Mouse (Mus musculus) splenic B cell, adult 2 months (primary cell): Measurements from ENCODE around the gene Zfp989.
"Not testable (repeated sequence)": the region's sequence is repeated elsewhere in the genome, so short reads cannot be mapped to it uniquely, and the experiment has no call there.

Experiments used
- DNase-seq: peaks from one replicate; pipeline ENCODE4 v3.0.0-alpha.2; 2011; ENCODE audit warnings: low read depth, low spot score
- H3K27me3 ChIP-seq: 2 replicates; pipeline ENCODE4 v1.6.1; 2012; ENCODE audit warnings: mild to moderate bottlenecking, low read length, moderate library complexity, mixed read lengths; ENCODE audit not compliant: control insufficient read depth, poor library complexity, insufficient read depth, severe bottlenecking
- H3K36me3 ChIP-seq: 2 replicates; pipeline ENCODE4 v1.6.1; 2012; ENCODE audit warnings: mild to moderate bottlenecking, low read length, moderate library complexity, mixed read lengths; ENCODE audit not compliant: control insufficient read depth, poor library complexity, insufficient read depth, severe bottlenecking

Zfp989 gene

DNA sequence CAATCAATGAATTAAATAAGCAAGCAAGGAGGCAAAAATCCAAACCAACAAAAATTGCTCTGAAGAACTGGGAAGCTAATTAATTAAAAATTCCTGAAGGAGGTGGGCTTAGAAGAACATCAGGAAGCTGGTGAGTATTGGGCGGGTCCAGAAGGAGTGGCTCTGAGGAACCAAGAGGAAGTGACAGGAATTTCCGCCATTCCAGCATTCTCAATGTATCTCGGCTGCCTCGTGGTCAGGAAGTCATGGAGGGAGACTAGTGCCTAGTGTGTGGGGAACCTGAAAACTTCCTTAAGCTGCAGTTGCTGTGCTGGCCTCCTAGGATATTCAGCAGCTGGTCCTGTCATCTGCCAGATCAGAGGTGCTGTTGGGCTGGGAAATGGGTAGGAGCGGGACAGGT, at the start of gene Zfp989:
TSS of gene Zfp989 (plus strand) at position 220 of the 400 bp plus-strand sequence.
- not testable (repeated sequence) for H3K27me3 ChIP-seq, DNase-seq, H3K36me3 ChIP-seq

DNA sequence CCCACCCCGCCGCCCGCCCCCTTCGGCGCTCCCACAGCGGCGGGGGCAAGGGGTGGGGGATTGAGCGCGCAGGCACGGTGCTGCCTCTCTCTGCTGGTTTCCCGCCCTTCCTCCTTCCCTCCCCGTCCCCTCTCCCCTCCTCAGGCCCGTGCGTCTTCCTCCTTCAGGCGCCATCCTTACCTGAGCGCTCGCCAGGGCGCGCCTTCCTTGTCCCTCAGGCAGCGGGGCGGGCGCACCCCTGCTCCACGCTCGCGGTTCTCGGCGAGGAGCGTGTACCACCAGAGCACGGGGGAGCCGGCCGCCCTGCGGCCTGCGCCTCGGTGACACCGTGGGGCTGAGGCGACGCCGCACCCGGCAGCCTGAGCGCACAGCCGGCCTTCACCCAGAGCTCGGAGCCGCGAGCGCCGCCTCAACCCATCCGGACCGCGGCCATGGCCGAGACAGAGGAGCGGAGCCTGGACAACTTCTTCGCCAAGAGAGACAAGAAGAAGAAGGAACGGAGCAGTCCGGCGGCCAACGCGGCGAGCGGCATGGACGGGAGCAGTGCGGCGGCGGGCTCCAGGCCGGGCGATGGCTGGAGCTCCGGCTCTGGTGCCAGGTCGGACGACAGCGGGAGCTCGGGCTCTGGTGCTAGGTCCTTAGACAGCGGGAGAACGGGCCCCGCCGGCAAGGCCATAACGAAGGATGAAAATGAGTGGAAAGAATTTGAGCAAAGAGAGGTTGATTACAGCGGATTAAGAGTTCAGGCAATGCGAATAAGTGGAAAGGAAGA, 39.3 kb upstream of the Zfp989 start:
- Histone ChIP-seq H3K36me3 (no peaks in the 10 kb centered on the region), H3K27me3 (no peaks in the 10 kb centered on the region; the same call in 1 of the 2 replicates)
- DNase-seq = no peak

- H3K27me3 ChIP-seq, H3K36me3 ChIP-seq, DNase-seq: not testable (repeated sequence)
These were observed 30.1 kb upstream of the Zfp989 start for GRCm38 (mm10) chr4:146941691-146942090.

GRCm38 (mm10) chr4:146976581-146976980, 4.8 kb downstream of the Zfp989 start:
- not testable (repeated sequence) for DNase-seq, H3K36me3 ChIP-seq, H3K27me3 ChIP-seq

- H3K27me3 ChIP-seq, H3K36me3 ChIP-seq, DNase-seq: not testable (repeated sequence)
These were observed 46.6 kb downstream of the Zfp989 start for GRCm38 (mm10) chr4:147018400-147018799.

DNA sequence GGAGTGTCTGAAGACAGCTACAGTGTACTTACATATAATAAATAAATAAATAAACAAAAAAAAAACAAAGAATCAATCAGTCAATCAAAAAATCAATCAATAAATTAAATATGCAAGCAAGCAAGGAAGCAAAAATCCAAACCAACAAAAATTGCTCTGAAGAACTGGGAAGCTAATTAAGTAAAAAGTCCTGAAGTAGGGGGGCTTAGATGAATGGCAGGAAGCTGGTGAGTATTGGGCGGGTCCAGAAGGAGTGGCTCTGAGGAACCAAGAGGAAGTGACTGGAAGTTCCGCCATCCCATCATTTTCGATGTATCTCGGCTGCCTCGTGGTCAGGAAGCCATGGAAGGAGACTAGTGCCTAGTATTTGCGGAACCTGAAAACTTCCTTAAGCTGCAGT, 49.8 kb downstream of the Zfp989 start, which contains the start of gene Rex2:
TSS of gene Rex2 (plus strand) at position 301 of the 400 bp plus-strand sequence.
- H3K36me3 ChIP-seq, H3K27me3 ChIP-seq: not testable (repeated sequence)

DNA sequence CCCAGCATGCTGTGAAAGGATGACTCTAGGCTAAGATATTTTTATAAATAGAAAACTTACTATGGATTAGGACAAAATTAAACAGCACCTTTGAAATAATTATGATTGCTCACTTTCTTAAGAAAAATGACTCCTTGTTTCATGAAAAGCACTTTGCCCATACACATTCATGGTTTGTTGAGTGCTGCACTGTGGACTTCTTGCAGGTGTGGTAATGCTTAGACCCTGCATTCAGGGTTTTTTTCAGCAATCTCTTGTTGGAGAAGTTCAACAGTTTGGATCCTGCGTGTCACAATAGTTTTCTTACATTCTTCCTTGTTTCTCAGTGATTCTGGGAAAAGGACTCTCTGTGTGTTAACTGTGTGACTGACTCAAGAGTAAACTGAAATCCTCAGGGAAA, 54.6 kb downstream of the Zfp989 start:
- not testable (repeated sequence) for H3K36me3 ChIP-seq, H3K27me3 ChIP-seq, DNase-seq

More for the DNA sequence above, 49.8 kb downstream of the Zfp989 start, which contains the start of gene Rex2:
- not testable (repeated sequence) for DNase-seq

DNA sequence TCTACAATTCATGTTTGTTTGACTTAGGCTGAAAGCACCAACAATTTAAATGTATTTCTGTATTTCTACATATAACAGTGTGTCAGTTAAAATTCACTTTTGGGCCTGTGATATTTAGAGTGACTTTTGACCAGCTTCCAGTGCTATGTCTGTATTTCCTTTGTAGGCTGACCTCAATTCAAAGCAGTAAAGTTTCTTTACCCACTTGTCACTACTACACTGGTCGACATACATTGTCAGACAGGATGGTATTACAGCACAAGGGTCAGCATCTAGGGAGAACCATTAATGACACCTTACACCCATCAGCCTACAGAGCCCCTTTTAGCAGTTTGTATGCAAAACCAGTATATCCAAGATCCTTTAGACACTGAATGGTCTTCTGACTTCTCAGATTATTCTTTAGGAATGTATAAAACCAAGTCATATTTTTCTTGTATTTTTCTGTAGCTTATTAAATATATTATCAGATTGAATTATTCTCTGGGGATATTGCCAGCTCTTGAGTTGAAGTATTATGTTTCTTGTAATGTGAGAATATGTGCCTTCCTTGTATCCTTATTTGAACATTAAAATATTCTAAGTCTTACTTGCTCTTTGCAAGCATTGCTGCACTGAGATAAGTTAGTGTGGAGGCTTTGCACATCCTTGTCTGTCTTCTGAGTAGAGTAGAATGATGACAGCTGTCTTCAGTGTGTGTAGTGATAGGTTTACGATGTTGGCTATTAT, 59.7 kb downstream of the Zfp989 start:
- not testable (repeated sequence) for H3K36me3 ChIP-seq, H3K27me3 ChIP-seq, DNase-seq
